Mouse (Mus musculus) limb, embryonic 14.5 days (tissue): ENCODE measurements around the gene Chrna3. TPM values are rescaled to one million over a fixed set of nuclear protein-coding genes. Genes with fewer than 3 reads are reported as not detected.

Experiments used
- ATAC-seq: fragments of 200-750 bp; cut with Nextera tagmentation; 2 replicates; pipeline ENCODE4 v1.8.0; 2017; ENCODE audit warnings: low read depth, moderate number of reproducible peaks, moderate TSS enrichment; ENCODE audit not compliant: low FRiP score
- DNase-seq: peaks from one replicate; pipeline ENCODE4 v3.0.0-alpha.2; 2015; ENCODE audit warnings: low spot score
- H3K27ac ChIP-seq: fragments of 300-500 bp; sonication (generic); replicated peaks from 2 replicates; pipeline ENCODE4 v1.5.1; 2014; ENCODE audit warnings: low read depth, mild to moderate bottlenecking, low read length, moderate library complexity, mixed read lengths
- H3K27me3 ChIP-seq: fragments of 300-500 bp; sonication (generic); 2 replicates; pipeline ENCODE4 v1.6.1; 2014; ENCODE audit warnings: low read length, mixed read lengths; ENCODE audit not compliant: control insufficient read depth, insufficient read depth
- H3K36me3 ChIP-seq: fragments of 300-500 bp; sonication (generic); 2 replicates; pipeline ENCODE4 v1.6.1; 2014; ENCODE audit warnings: mild to moderate bottlenecking, low read length, moderate library complexity, mixed read lengths; ENCODE audit not compliant: control insufficient read depth, insufficient read depth
- H3K4me1 ChIP-seq: fragments of 300-500 bp; sonication (generic); 2 replicates; pipeline ENCODE4 v1.6.1; 2014; ENCODE audit warnings: antibody characterized with exemption, low read length, mixed read lengths; ENCODE audit not compliant: control insufficient read depth, insufficient read depth
- H3K4me2 ChIP-seq: fragments of 300-500 bp; sonication (generic); replicated peaks from 2 replicates; pipeline ENCODE4 v1.6.1; 2014; ENCODE audit warnings: low read depth, mild to moderate bottlenecking, low read length, moderate library complexity; ENCODE audit not compliant: severe bottlenecking
- H3K4me3 ChIP-seq: fragments of 300-500 bp; sonication (generic); replicated peaks from 2 replicates; pipeline ENCODE4 v1.5.1; 2014; ENCODE audit warnings: low read length
- H3K9ac ChIP-seq: fragments of 300-500 bp; sonication (generic); 2 replicates; pipeline ENCODE4 v1.6.1; 2014; ENCODE audit warnings: mild to moderate bottlenecking, low read depth, low read length, moderate library complexity; ENCODE audit not compliant: severe bottlenecking
- H3K9me3 ChIP-seq: fragments of 300-500 bp; sonication (generic); 2 replicates; pipeline ENCODE4 v1.6.1; 2016; ENCODE audit warnings: low read length; ENCODE audit not compliant: control insufficient read depth
- POLR2A ChIP-seq: fragments of 200-500 bp; IDR thresholded peaks from 2 replicates; pipeline ENCODE4 v1.8.0; 2012; ENCODE audit warnings: inconsistent platforms, mild to moderate bottlenecking, moderate library complexity, borderline replicate concordance; ENCODE audit not compliant: insufficient read depth, insufficient read length; ENCODE audit errors: extremely low read depth
- WGBS: fragments of 180-500 bp; shearing (Covaris S2); extraction: QIAGEN DNeasy Blood & Tissue Kit; methylation state at CpG from one replicate; pipeline ENCODE4 v1.1.7; 2014; 5-methylcytosine and 5-hydroxymethylcytosine counted together
- polyA plus RNA-seq, 2 experiments: library from polyadenylated mRNA; depleted of rRNA in 1 of 2; stranded (reverse) in 1 of 2; unstranded in 1 of 2; fragments of >200 nt; fragmentation: Nextera tagmentation in 1 of 2; extraction: Ambion mirVana in 1 of 2; gene quantifications; 2 replicates each; pipeline versions ENCODE4 v1.2.1 to v1.2.3; 2012 to 2014

Gene Chrna3
- polyA plus RNA-seq, 2 experiments: 0.05 to 0.14 TPM

DNA sequence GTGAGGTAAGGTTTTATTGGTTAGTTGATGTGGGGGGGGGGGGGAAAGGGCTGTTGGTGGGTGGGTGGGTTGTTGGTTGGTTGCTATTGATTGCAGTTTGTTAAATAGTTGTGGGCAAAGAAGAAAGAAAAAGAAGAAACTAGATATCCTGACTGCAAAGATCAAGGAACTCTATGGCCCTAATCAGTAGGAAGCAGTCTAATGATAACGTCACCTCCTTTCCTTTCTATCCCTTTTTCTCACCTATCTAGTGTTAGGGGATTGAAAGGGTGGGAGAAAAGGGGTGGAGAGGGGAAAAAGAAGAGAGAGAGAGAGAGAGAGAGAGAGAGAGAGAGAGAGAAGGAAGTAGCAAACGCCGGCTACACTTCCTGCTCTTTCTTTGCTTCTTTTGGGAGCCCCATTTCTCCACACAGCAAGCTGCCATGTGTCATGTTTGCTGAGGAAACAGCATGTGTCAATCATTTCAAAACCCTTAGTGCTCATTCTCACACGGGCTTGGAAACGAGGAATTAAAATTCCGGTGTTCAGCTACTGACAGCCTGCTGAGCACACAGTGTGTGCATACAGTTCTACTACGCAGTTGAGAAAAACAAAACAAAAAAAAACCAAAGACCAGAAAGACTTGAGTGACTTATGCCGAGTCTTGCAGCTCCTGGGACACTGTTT, 56.3 kb downstream of the Chrna3 start:
- no peak overlapping the region for H3K9ac ChIP-seq
- no peaks in the 10 kb centered on the region for H3K36me3 ChIP-seq
- H3K4me3 ChIP-seq: no peak overlapping the region
- no peaks in the 10 kb centered on the region for H3K9me3 ChIP-seq
- ATAC-seq (no peak), DNase-seq (no peak)
- H3K4me2 ChIP-seq: no peak overlapping the region
- H3K4me1 ChIP-seq: no peaks in the 10 kb centered on the region
- TF ChIP-seq POLR2A: no peak
- H3K27me3 ChIP-seq: no peaks in the 10 kb centered on the region
- 64% methylated on average over 8 of the region's 8 CpGs for WGBS
- H3K27ac ChIP-seq: no peak overlapping the region

DNA sequence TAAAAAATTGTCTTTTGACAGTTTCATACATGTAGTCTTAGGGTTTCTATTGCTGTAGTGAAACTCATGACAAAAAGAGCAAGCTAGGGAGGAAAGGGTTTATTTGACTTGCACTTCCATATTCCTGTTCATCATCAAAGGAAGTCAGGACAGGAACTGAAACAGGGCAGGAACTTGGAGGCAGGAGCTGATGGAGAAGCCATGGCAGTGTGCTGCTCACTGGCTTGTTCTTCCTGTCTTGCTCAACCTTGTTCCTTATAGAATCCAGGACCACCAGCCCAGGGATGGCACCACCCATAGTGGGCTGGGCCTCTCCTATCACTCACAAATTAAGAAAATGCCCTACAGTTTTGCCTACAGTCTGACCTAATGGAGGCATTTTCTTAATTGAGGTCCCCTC, 62.7 kb downstream of the Chrna3 start:
- no peaks in the 10 kb centered on the region for H3K9me3 ChIP-seq
- DNase-seq (no peak), ATAC-seq (no peak)
- H3K4me2 ChIP-seq: no peak overlapping the region
- H3K4me3 ChIP-seq: no peak overlapping the region
- H3K9ac ChIP-seq: no peak overlapping the region
- H3K27ac ChIP-seq: no peak overlapping the region
- H3K36me3 ChIP-seq: peaks cover 14% of the 10 kb centered on the region
- H3K27me3 ChIP-seq: no peaks in the 10 kb centered on the region
- no peak for TF ChIP-seq POLR2A
- H3K4me1 ChIP-seq: no peaks in the 10 kb centered on the region

DNA sequence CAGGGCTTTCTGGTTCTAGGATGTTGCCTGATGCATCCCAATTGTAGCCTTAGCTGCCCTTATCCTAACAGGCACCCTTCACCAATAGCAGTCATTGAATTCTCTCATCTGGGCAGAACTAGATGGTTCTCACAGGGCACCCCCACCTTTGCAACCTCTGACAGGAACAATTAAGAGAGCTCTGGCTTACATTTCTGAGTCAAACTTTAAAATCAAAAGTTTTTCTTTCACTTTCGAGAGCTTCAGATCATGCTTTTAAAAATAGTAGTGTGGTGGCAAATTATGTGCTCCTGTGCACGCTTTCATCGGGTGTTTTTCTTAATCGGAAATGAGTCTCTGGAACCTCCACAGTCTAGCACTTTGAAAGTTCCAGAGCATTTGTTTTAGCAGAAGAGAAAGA, 65.3 kb downstream of the Chrna3 start:
- H3K27ac ChIP-seq: no peak overlapping the region
- ATAC-seq (no peak), DNase-seq (no peak)
- H3K9ac ChIP-seq: no peak overlapping the region
- H3K4me1 ChIP-seq: no peaks in the 10 kb centered on the region
- peaks cover 39% of the 10 kb centered on the region for H3K36me3 ChIP-seq
- TF ChIP-seq POLR2A: no peak
- 87% methylated on average over 4 of the region's 4 CpGs for WGBS
- H3K4me3 ChIP-seq: no peak overlapping the region
- no peaks in the 10 kb centered on the region for H3K9me3 ChIP-seq
- no peaks in the 10 kb centered on the region for H3K27me3 ChIP-seq
- no peak overlapping the region for H3K4me2 ChIP-seq

Other genes starting within 250 kb of the Chrna3 start
- gene Ireb2, start 162.8 kb downstream of the Chrna3 start, polyA plus RNA-seq (2012; rRNA removed): 39.2 and 39.9 TPM in 2 replicates
- gene Ireb2, start 162.8 kb downstream of the Chrna3 start, polyA plus RNA-seq (2014; fragmentation: Nextera tagmentation; extraction: Ambion mirVana): 38.0 and 43.0 TPM in 2 replicates
- 4.3 and 4.5 TPM in 2 replicates for gene Hykk, start 109.3 kb downstream of the Chrna3 start, polyA plus RNA-seq (2012; rRNA removed)
- 5.9 TPM in 2 replicates for gene Hykk, start 109.3 kb downstream of the Chrna3 start, polyA plus RNA-seq (2014; fragmentation: Nextera tagmentation; extraction: Ambion mirVana)
- gene Psma4, start 75.8 kb downstream of the Chrna3 start, polyA plus RNA-seq (2012; rRNA removed): 198 and 221 TPM in 2 replicates
- gene Psma4, start 75.8 kb downstream of the Chrna3 start, polyA plus RNA-seq (2014; fragmentation: Nextera tagmentation; extraction: Ambion mirVana): 296 and 297 TPM in 2 replicates
- gene AY074887, start 75.6 kb downstream of the Chrna3 start, polyA plus RNA-seq (2012; rRNA removed): 0.20 TPM in 1 of 2 replicates, not detected in the other
- 0.43 and 1.2 TPM in 2 replicates for gene AY074887, start 75.6 kb downstream of the Chrna3 start, polyA plus RNA-seq (2014; fragmentation: Nextera tagmentation; extraction: Ambion mirVana)
- gene Chrna5, start 45.7 kb downstream of the Chrna3 start, polyA plus RNA-seq (2012; rRNA removed): 1.5 and 2.1 TPM in 2 replicates
- 1.4 and 2.6 TPM in 2 replicates for gene Chrna5, start 45.7 kb downstream of the Chrna3 start, polyA plus RNA-seq (2014; fragmentation: Nextera tagmentation; extraction: Ambion mirVana)
- 0.57 and 0.85 TPM in 2 replicates for gene Chrnb4, start 22.2 kb upstream of the Chrna3 start, polyA plus RNA-seq (2012; rRNA removed)
- 0.18 and 0.39 TPM in 2 replicates for gene Chrnb4, start 22.2 kb upstream of the Chrna3 start, polyA plus RNA-seq (2014; fragmentation: Nextera tagmentation; extraction: Ambion mirVana)
- gene Ube2q2, start 122.3 kb upstream of the Chrna3 start, polyA plus RNA-seq (2012; rRNA removed): 18.8 and 19.8 TPM in 2 replicates
- 40.6 and 44.6 TPM in 2 replicates for gene Ube2q2, start 122.3 kb upstream of the Chrna3 start, polyA plus RNA-seq (2014; fragmentation: Nextera tagmentation; extraction: Ambion mirVana)
- gene Fbxo22, start 182.4 kb upstream of the Chrna3 start, polyA plus RNA-seq (2012; rRNA removed): 23.6 and 27.2 TPM in 2 replicates
- 47.6 and 50.2 TPM in 2 replicates for gene Fbxo22, start 182.4 kb upstream of the Chrna3 start, polyA plus RNA-seq (2014; fragmentation: Nextera tagmentation; extraction: Ambion mirVana)